Mouse (Mus musculus): ENCODE results near the gene Tspan4. TPM values are rescaled to one million over a fixed set of nuclear protein-coding genes. Genes with fewer than 3 reads are reported as not detected.

Tspan4 gene
- 34.2 and 37.1 TPM in 2 replicates for polyA plus RNA-seq (2016; fragmentation: Nextera tagmentation; extraction: Ambion mirVana)

- Histone ChIP-seq H3K9me3 (no peaks in the 10 kb centered on the region), H3K36me3 (peaks cover 25% of the 10 kb centered on the region), H3K27ac (peak within 1 kb of the TSS; percentile 78), H3K4me2 (replicated peaks) (peak within 1 kb of the TSS; percentile 81), H3K9ac (peak within 1 kb of the TSS; percentile 89), H3K4me1 (peaks cover 30% of the 10 kb centered on the region), H3K27me3 (replicated peaks) (peaks cover 21% of the 10 kb centered on the region), H3K4me3 (peak within 1 kb of the TSS; percentile 80)
- under 1% methylated on average over 87 of the region's 87 CpGs for WGBS
- peak; percentile 75 for ATAC-seq (ENCODE audit: low FRiP score, low read depth)
These were observed at the start of gene Tspan4, which contains the start of gene Polr2l for GRCm38 (mm10) chr7:141475011-141475804. Gene Tspan4, plus strand, starts transcription at chr7:141475240. Gene Polr2l, minus strand, starts transcription at chr7:141475132.

GRCm38 (mm10) chr7:141426948-141427730 is 47.9 kb upstream of the Tspan4 start:
- Histone ChIP-seq H3K9me3 (no peaks in the 10 kb centered on the region), H3K36me3 (peaks cover 27% of the 10 kb centered on the region), H3K9ac (no peak overlapping the region), H3K27me3 (replicated peaks) (no peaks in the 10 kb centered on the region; the same call in 1 of the 2 replicates), H3K27ac (no peak overlapping the region), H3K4me2 (replicated peaks) (no peak overlapping the region), H3K4me3 (no peak overlapping the region), H3K4me1 (peaks cover 22% of the 10 kb centered on the region)
- no peak for ATAC-seq (ENCODE audit: low FRiP score, low read depth)
- 82% methylated on average over 12 of the region's 12 CpGs for WGBS

GRCm38 (mm10) chr7:141428701-141429100 is 46.3 kb upstream of the Tspan4 start:
- Histone ChIP-seq H3K27ac (no peak overlapping the region), H3K4me3 (peak overlapping the region; percentile 43), H3K9ac (peak overlapping the region; percentile 64), H3K4me1 (peaks cover 28% of the 10 kb centered on the region), H3K27me3 (replicated peaks) (no peaks in the 10 kb centered on the region; the same call in 1 of the 2 replicates), H3K9me3 (no peaks in the 10 kb centered on the region), H3K4me2 (replicated peaks) (peak overlapping the region; percentile 66), H3K36me3 (peaks cover 40% of the 10 kb centered on the region)
- WGBS: 55% methylated on average over 5 of the region's 5 CpGs
- no peak for ATAC-seq (ENCODE audit: low FRiP score, low read depth)

- Histone ChIP-seq H3K4me2 (replicated peaks) (peak within 1 kb of the TSS; percentile 66), H3K27me3 (replicated peaks) (no peaks in the 10 kb centered on the region; the same call in 1 of the 2 replicates), H3K36me3 (peaks cover 42% of the 10 kb centered on the region), H3K4me3 (peak within 1 kb of the TSS; percentile 43), H3K27ac (peak within 1 kb of the TSS; percentile 26; the same call in 1 of the 2 replicates), H3K9ac (peak within 1 kb of the TSS; percentile 64), H3K9me3 (no peaks in the 10 kb centered on the region), H3K4me1 (peaks cover 34% of the 10 kb centered on the region)
- ATAC-seq (ENCODE audit: low FRiP score, low read depth): peak; percentile 70
- WGBS: 4% methylated on average over 19 of the region's 19 CpGs
These were observed 45.7 kb upstream of the Tspan4 start, which contains the start of gene Cend1 for GRCm38 (mm10) chr7:141429310-141429709. Gene Cend1, minus strand, starts transcription at chr7:141429491.

GRCm38 (mm10) chr7:141429840-141430584 is 45.0 kb upstream of the Tspan4 start:
- Histone ChIP-seq H3K36me3 (peaks cover 42% of the 10 kb centered on the region), H3K27ac (peak overlapping the region; percentile 26; the same call in 1 of the 2 replicates), H3K4me1 (peaks cover 41% of the 10 kb centered on the region), H3K27me3 (replicated peaks) (no peaks in the 10 kb centered on the region; the same call in 1 of the 2 replicates), H3K9ac (0 out of 2 replicates have a peak overlapping the region, but pooled peaks have one; percentile 17), H3K4me3 (no peak overlapping the region), H3K4me2 (replicated peaks) (peak overlapping the region; percentile 66), H3K9me3 (no peaks in the 10 kb centered on the region)
- 62% methylated on average over 9 of the region's 9 CpGs for WGBS
- ATAC-seq (ENCODE audit: low FRiP score, low read depth): no peak

- ATAC-seq (ENCODE audit: low FRiP score, low read depth): no peak
- Histone ChIP-seq H3K4me3 (no peak overlapping the region), H3K27me3 (replicated peaks) (no peaks in the 10 kb centered on the region; the same call in 1 of the 2 replicates), H3K36me3 (peaks cover 42% of the 10 kb centered on the region), H3K9ac (no peak overlapping the region), H3K27ac (no peak overlapping the region), H3K9me3 (no peaks in the 10 kb centered on the region), H3K4me1 (peaks cover 48% of the 10 kb centered on the region), H3K4me2 (replicated peaks) (no peak overlapping the region)
- 95% methylated on average over 9 of the region's 9 CpGs for WGBS
These were observed 44.3 kb upstream of the Tspan4 start for GRCm38 (mm10) chr7:141430585-141431240.

- no peak overlapping the region for H3K4me3 ChIP-seq
- H3K4me1 ChIP-seq: peaks cover 57% of the 10 kb centered on the region
- H3K9ac ChIP-seq: 0 out of 2 replicates have a peak overlapping the region, but pooled peaks have one; percentile 9
- no peak overlapping the region for H3K27ac ChIP-seq
- no peaks in the 10 kb centered on the region for H3K27me3 ChIP-seq (replicated peaks)
- ATAC-seq (ENCODE audit: low FRiP score, low read depth): no peak
- H3K4me2 ChIP-seq (replicated peaks): no peak overlapping the region
- no peaks in the 10 kb centered on the region for H3K9me3 ChIP-seq
- WGBS: 93% methylated on average over 19 of the region's 19 CpGs
- peaks cover 42% of the 10 kb centered on the region for H3K36me3 ChIP-seq
These were observed 43.4 kb upstream of the Tspan4 start for GRCm38 (mm10) chr7:141431434-141432185.

- no peaks in the 10 kb centered on the region for H3K9me3 ChIP-seq
- H3K9ac ChIP-seq: no peak overlapping the region
- H3K4me3 ChIP-seq: no peak overlapping the region
- WGBS: 81% methylated on average over 8 of the region's 8 CpGs
- H3K27me3 ChIP-seq (replicated peaks): no peaks in the 10 kb centered on the region
- peaks cover 38% of the 10 kb centered on the region for H3K36me3 ChIP-seq
- H3K4me2 ChIP-seq (replicated peaks): no peak overlapping the region
- no peak overlapping the region for H3K27ac ChIP-seq
- ATAC-seq (ENCODE audit: low FRiP score, low read depth): no peak
- H3K4me1 ChIP-seq: peaks cover 63% of the 10 kb centered on the region
These were observed 42.8 kb upstream of the Tspan4 start for GRCm38 (mm10) chr7:141432186-141432611.

- Histone ChIP-seq H3K4me2 (replicated peaks) (peak overlapping the region; percentile 87), H3K27ac (no peak overlapping the region), H3K9me3 (no peaks in the 10 kb centered on the region), H3K27me3 (replicated peaks) (no peaks in the 10 kb centered on the region), H3K4me3 (no peak overlapping the region), H3K9ac (peak overlapping the region; percentile 72; the same call in 1 of the 2 replicates), H3K4me1 (peaks cover 68% of the 10 kb centered on the region), H3K36me3 (peaks cover 36% of the 10 kb centered on the region)
- WGBS: 83% methylated on average over 6 of the region's 6 CpGs
- no peak for ATAC-seq (ENCODE audit: low FRiP score, low read depth)
These were observed 42.1 kb upstream of the Tspan4 start for GRCm38 (mm10) chr7:141432741-141433516.
